In genomic region chr11:97280216-97280861, GRCm38 (mm10) we compare ENCODE assay signal across 8 mouse cellular contexts. TPM values are rescaled to one million over a fixed set of nuclear protein-coding genes. Genes with fewer than 3 reads are reported as not detected.
DNase-seq lines count a peak whose midpoint lies in the region; ATAC-seq and TF ChIP-seq lines count a peak whose summit lies in the region.

Npepps (minus strand) TSS chr11:97280638.

- peak within 1 kb of the TSS; percentile 70 for H3K4me2 ChIP-seq in forebrain, embryonic 14.5 days (ENCODE audit: low read length)
- peak within 1 kb of the TSS; percentile 64 for H3K4me2 ChIP-seq in neural tube, embryonic 15.5 days

- no peaks in the 10 kb centered on the region for H3K27me3 ChIP-seq in forebrain, embryonic 14.5 days (replicated peaks; ENCODE audit: control insufficient read depth, insufficient read depth, low read length)
- no peaks in the 10 kb centered on the region for H3K27me3 ChIP-seq in neural tube, embryonic 15.5 days (replicated peaks)

- DNase-seq in ES-CJ7 (ENCODE audit: low read depth, low spot score) = peak; percentile 66
- DNase-seq in forebrain, embryonic 14.5 days (ENCODE audit: low spot score) = peak; percentile 71
- DNase-seq in heart, postnatal 10 days = peak; percentile 79 to 82
- no peak for DNase-seq in large intestine, adult 2 months (ENCODE audit: low read depth, low spot score)
- peak; percentile 76 for DNase-seq in lung, adult 2 months
- peak; percentile 80 for DNase-seq in testis, postnatal 14 days (ENCODE audit: low spot score)

- peak within 1 kb of the TSS; percentile 99 for H3K4me3 ChIP-seq in forebrain, embryonic 14.5 days (ENCODE audit: low read depth, low read length)
- H3K4me3 ChIP-seq in lung, adult 2 months (replicated peaks; ENCODE audit: extremely low read depth, low read depth, low read length) = peak within 1 kb of the TSS; percentile 90
- H3K4me3 ChIP-seq in neural tube, embryonic 15.5 days (replicated peaks) = peak within 1 kb of the TSS; percentile 100

- TF ChIP-seq POLR2A in lung, adult 2 months (IDR thresholded peaks at IDR 0.05; ENCODE audit: borderline replicate concordance, extremely low read depth, low read depth, low read length) = peak; percentile 83; the same call in 1 of the 2 replicates

- WGBS in forebrain, embryonic 14.5 days = 0% methylated on average over 37 of the region's 83 CpGs
- WGBS in large intestine, adult 2 months = under 1% methylated on average over 53 of the region's 83 CpGs
- 1% methylated on average over 52 of the region's 83 CpGs for WGBS in lung, adult 2 months
- WGBS in neural tube, embryonic 15.5 days = under 1% methylated on average over 46 of the region's 83 CpGs

- no peaks in the 10 kb centered on the region for H3K9me3 ChIP-seq in forebrain, embryonic 14.5 days (replicated peaks; ENCODE audit: control insufficient read depth, low read length)
- H3K9me3 ChIP-seq in neural tube, embryonic 15.5 days (replicated peaks) = no peaks in the 10 kb centered on the region

- H3K27ac ChIP-seq in forebrain, embryonic 14.5 days (ENCODE audit: low read depth, low read length) = peak within 1 kb of the TSS; percentile 98
- peak within 1 kb of the TSS; percentile 97 for H3K27ac ChIP-seq in neural tube, embryonic 15.5 days (replicated peaks)

- intact Hi-C loops in heart, postnatal 10 days (cut with DNase I) = loop anchor here (1.0 kb wide), 1 partner anchor 35 kb away; the partner anchor contains the start of gene Mrpl45

- peak within 1 kb of the TSS; percentile 99 for H3K9ac ChIP-seq in forebrain, embryonic 14.5 days (ENCODE audit: low read length)
- H3K9ac ChIP-seq in neural tube, embryonic 15.5 days (replicated peaks) = peak within 1 kb of the TSS; percentile 96

- peaks cover 17% of the 10 kb centered on the region for H3K4me1 ChIP-seq in forebrain, embryonic 14.5 days (ENCODE audit: control insufficient read depth, insufficient read depth, low read length)
- H3K4me1 ChIP-seq in lung, adult 2 months (ENCODE audit: control insufficient read depth, insufficient read depth, low read length) = peaks cover 4% of the 10 kb centered on the region
- peaks cover 29% of the 10 kb centered on the region for H3K4me1 ChIP-seq in neural tube, embryonic 15.5 days

- no peak for TF ChIP-seq CTCF in lung, adult 2 months (IDR thresholded peaks at IDR 0.05; ENCODE audit: insufficient read depth, low read length)

- no peaks in the 10 kb centered on the region for H3K36me3 ChIP-seq in forebrain, embryonic 14.5 days (ENCODE audit: control insufficient read depth, insufficient read depth, low read length)
- no peaks in the 10 kb centered on the region for H3K36me3 ChIP-seq in neural tube, embryonic 15.5 days

- peak; percentile 87; the same call in 1 of the 2 replicates for ATAC-seq in cerebellum, adult (ENCODE audit: insufficient number of reproducible peaks, low FRiP score, low TSS enrichment)
- ATAC-seq in forebrain, embryonic 14.5 days = peak; percentile 81
- ATAC-seq in neural tube, embryonic 15.5 days (ENCODE audit: low FRiP score) = peak; percentile 80

RNA-seq across cellular contexts. Expression of gene Npepps, which starts in this region (rescaled TPM):
- polyA plus RNA-seq in forebrain, embryonic 14.5 days (2014; fragmentation: Nextera tagmentation; extraction: Ambion mirVana) = 91.3 and 97.4 TPM in 2 replicates
- total RNA-seq in heart, postnatal 10 days (2021) = 10 to 100 TPM; 64.2 to 71.8 TPM
- polyA plus RNA-seq in large intestine, adult 2 months (2012; rRNA removed) = 33.8 and 48.1 TPM in 2 replicates
- polyA plus RNA-seq in lung, adult 2 months (2012; rRNA removed) = 22.3 and 23.1 TPM in 2 replicates
- polyA plus RNA-seq in neural tube, embryonic 15.5 days (2015; fragmentation: Nextera tagmentation; extraction: Ambion mirVana) = 136 and 145 TPM in 2 replicates
